Mouse (Mus musculus) heart, postnatal 36 days (tissue): ENCODE measurements around the gene Limch1. TPM values are rescaled to one million over a fixed set of nuclear protein-coding genes. Genes with fewer than 3 reads are reported as not detected.

Experiments
- DNase-seq, 2 experiments: peaks; one replicate each; pipeline ENCODE4 v3.0.0; 2021 to 2022
- intact Hi-C: fragments of 180-260 bp; cut with DNase I; formaldehyde crosslinking; loops from one replicate; pipeline ENCODE4 v1.15.1; 2025
- total RNA-seq, 2 experiments: library from RNA; stranded (reverse); gene quantifications; 2 replicates each; pipeline ENCODE4 v1.2.3; 2021

Gene Limch1
- total RNA-seq, 2 experiments from 2014 or later: 238 to 297 TPM

GRCm38 (mm10) chr5:66781507-66781906 is 35.9 kb downstream of the Limch1 start:
- intact Hi-C loops: no loop called here
- no peak for DNase-seq

GRCm38 (mm10) chr5:66782851-66783250 is 37.2 kb downstream of the Limch1 start:
- intact Hi-C loops: no loop called here
- no peak for DNase-seq

GRCm38 (mm10) chr5:66784624-66785361 is 39.2 kb downstream of the Limch1 start:
- intact Hi-C loops: no loop called here
- no peak for DNase-seq

GRCm38 (mm10) chr5:66785995-66786620 is 40.5 kb downstream of the Limch1 start:
- DNase-seq: no peak
- intact Hi-C loops: no loop called here

- no peak for DNase-seq
- intact Hi-C loops: no loop called here
These were observed 41.0 kb downstream of the Limch1 start for GRCm38 (mm10) chr5:66786621-66787061.

- DNase-seq: no peak
- intact Hi-C loops: no loop called here
These were observed 43.4 kb downstream of the Limch1 start for GRCm38 (mm10) chr5:66789041-66789440.

- no peak for DNase-seq
- intact Hi-C loops: loop anchor here (2.0 kb wide), 1 partner anchor 24 kb away; no protein-coding TSS in a partner anchor
These were observed 45.5 kb downstream of the Limch1 start for GRCm38 (mm10) chr5:66791161-66791560.

GRCm38 (mm10) chr5:66793251-66793650 is 47.6 kb downstream of the Limch1 start:
- intact Hi-C loops: no loop called here
- DNase-seq: no peak

- no peak for DNase-seq
- intact Hi-C loops: loop anchor here (5.0 kb wide), 1 partner anchor 50 kb away; the partner anchor contains the start of gene Limch1
These were observed 51.7 kb downstream of the Limch1 start for GRCm38 (mm10) chr5:66797326-66797725.

GRCm38 (mm10) chr5:66798135-66798534 is 52.5 kb downstream of the Limch1 start:
- intact Hi-C loops: loop anchor here (5.0 kb wide), 1 partner anchor 51 kb away; the partner anchor contains the start of gene Limch1
- DNase-seq: no peak

- intact Hi-C loops: loop anchor here (5.0 kb wide), 1 partner anchor 51 kb away; the partner anchor contains the start of gene Limch1
- DNase-seq: no peak
These were observed 53.0 kb downstream of the Limch1 start for GRCm38 (mm10) chr5:66798591-66799003.

GRCm38 (mm10) chr5:66800243-66800642 is 54.6 kb downstream of the Limch1 start:
- intact Hi-C loops: no loop called here
- DNase-seq: no peak

- no peak for DNase-seq
- intact Hi-C loops: no loop called here
These were observed 55.4 kb downstream of the Limch1 start for GRCm38 (mm10) chr5:66800977-66801376.

- no peak for DNase-seq
- intact Hi-C loops: no loop called here
These were observed 56.6 kb downstream of the Limch1 start for GRCm38 (mm10) chr5:66802196-66802595.

- DNase-seq: no peak
These were observed 60.7 kb downstream of the Limch1 start for GRCm38 (mm10) chr5:66806335-66806734.

GRCm38 (mm10) chr5:66807737-66808136 is 62.1 kb downstream of the Limch1 start:
- no peak for DNase-seq
- intact Hi-C loops: no loop called here

More at GRCm38 (mm10) chr5:66806335-66806734, 60.7 kb downstream of the Limch1 start:
- intact Hi-C loops: no loop called here

- DNase-seq: no peak
- intact Hi-C loops: no loop called here
These were observed 63.5 kb downstream of the Limch1 start for GRCm38 (mm10) chr5:66809016-66809570.

GRCm38 (mm10) chr5:66810396-66810795 is 64.8 kb downstream of the Limch1 start:
- no peak for DNase-seq

GRCm38 (mm10) chr5:66814674-66815073 is 69.0 kb downstream of the Limch1 start:
- DNase-seq: no peak
- intact Hi-C loops: no loop called here

More at GRCm38 (mm10) chr5:66810396-66810795, 64.8 kb downstream of the Limch1 start:
- intact Hi-C loops: no loop called here

GRCm38 (mm10) chr5:66815877-66816276 is 70.2 kb downstream of the Limch1 start:
- DNase-seq: no peak
- intact Hi-C loops: no loop called here

- no peak for DNase-seq
- intact Hi-C loops: no loop called here
These were observed 71.1 kb downstream of the Limch1 start for GRCm38 (mm10) chr5:66816751-66817150.
